Mouse (Mus musculus) layer of hippocampus, adult 2 months (tissue): ENCODE results near the gene Prss1. TPM values are rescaled to one million over a fixed set of nuclear protein-coding genes. Genes with fewer than 3 reads are reported as not detected.
"Not testable (repeated sequence)": the region's sequence is repeated elsewhere in the genome, so short reads cannot be mapped to it uniquely, and the experiment has no call there.

Experiments
- DNase-seq, 2 experiments: peaks; one replicate each; pipeline ENCODE4 v3.0.0; 2022; ENCODE audit warnings: low spot score in 2 of 2
- H3K27ac ChIP-seq: fragments of 200-600 bp; 2 replicates; pipeline ENCODE4 v1.8.1; 2022
- H3K4me3 ChIP-seq: fragments of 200-600 bp; 2 replicates; pipeline ENCODE4 v1.8.1; 2022; ENCODE audit warnings: mild to moderate bottlenecking
- CTCF ChIP-seq: fragments of 200-600 bp; conservative IDR thresholded peaks from 2 replicates; pipeline ENCODE4 v1.8.1; 2022; ENCODE audit warnings: antibody characterized with exemption, mild to moderate bottlenecking, moderate library complexity
- long read RNA-seq, 2 experiments: library from polyadenylated mRNA; stranded (forward); transcript quantifications; one replicate each; pipeline ENCODE4 v2.0.0; 2021; ENCODE audit warnings: borderline mapping rate in 2 of 2
- total RNA-seq, 2 experiments: library from RNA; stranded (reverse); gene quantifications; 2 replicates each; pipeline ENCODE4 v1.2.3; 2021

The Prss1 gene
- not detected for total RNA-seq
- long read RNA-seq, experiment 1 = 0 reads
- long read RNA-seq, experiment 2 = 0 reads

- H3K27ac ChIP-seq, DNase-seq, H3K4me3 ChIP-seq: not testable (repeated sequence)
Measured at GRCm38 (mm10) chr6:41458632-41459031, at the start of gene Prss1. Prss1 (plus strand) TSS chr6:41458932.

- DNase-seq = not testable (repeated sequence)
Measured at GRCm38 (mm10) chr6:41442261-41442660, 16.5 kb upstream of the Prss1 start.

GRCm38 (mm10) chr6:41446045-41446444, 12.7 kb upstream of the Prss1 start, which contains the start of gene Gm10334:
Gm10334 (minus strand) TSS chr6:41446145.
- H3K27ac ChIP-seq, H3K4me3 ChIP-seq, DNase-seq: not testable (repeated sequence)

More at GRCm38 (mm10) chr6:41442261-41442660, 16.5 kb upstream of the Prss1 start:
- not testable (repeated sequence) for H3K4me3 ChIP-seq, H3K27ac ChIP-seq

GRCm38 (mm10) chr6:41499374-41499773, 40.6 kb downstream of the Prss1 start:
- no peak for TF ChIP-seq CTCF
- H3K27ac ChIP-seq = no peak overlapping the region
- DNase-seq = no peak
- H3K4me3 ChIP-seq = no peak overlapping the region

- DNase-seq = no peak
- no peak overlapping the region for H3K4me3 ChIP-seq
- H3K27ac ChIP-seq = no peak overlapping the region
- TF ChIP-seq CTCF = no peak
Measured at GRCm38 (mm10) chr6:41504915-41505314, 46.2 kb downstream of the Prss1 start.

DNA sequence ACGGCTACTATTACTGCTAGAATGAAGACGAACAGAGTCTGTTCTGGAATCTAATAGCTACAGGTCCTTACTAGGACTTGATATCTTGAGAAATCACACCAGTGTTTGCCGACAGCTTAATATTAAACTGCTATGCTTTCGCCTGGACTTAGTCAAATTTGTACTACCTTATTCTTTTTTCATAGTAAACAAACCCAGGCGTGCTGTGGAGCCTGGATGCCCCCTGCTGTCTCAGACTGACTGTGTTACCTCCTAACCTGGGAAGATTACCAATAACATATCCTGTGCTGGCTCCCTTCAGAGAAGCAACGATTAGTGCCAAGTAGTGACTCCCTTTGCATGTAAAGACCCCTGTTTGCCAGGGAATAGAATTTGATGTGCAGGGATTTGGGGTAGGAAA, 46.6 kb downstream of the Prss1 start:
- Histone ChIP-seq H3K4me3 (no peak overlapping the region), H3K27ac (no peak overlapping the region)
- DNase-seq = no peak
- TF ChIP-seq CTCF = no peak; the same call in 1 of the 2 replicates

Other genes with a start within 250 kb of the Prss1 start
- not detected for gene Try4, start 156.7 kb upstream of the Prss1 start, total RNA-seq
- not detected for gene Try5, start 142.1 kb upstream of the Prss1 start, total RNA-seq
- gene Try10, start 104.8 kb upstream of the Prss1 start, total RNA-seq = not detected
- not detected for gene Prss3, start 81.3 kb upstream of the Prss1 start, total RNA-seq
- gene Gm5771, start 66.6 kb upstream of the Prss1 start, total RNA-seq = not detected
- not detected for gene Gm10334, start 12.8 kb upstream of the Prss1 start, total RNA-seq
- not detected for gene Prss2, start 62.9 kb downstream of the Prss1 start, total RNA-seq
- 10 to 100 TPM; 74.3 to 77.3 TPM for gene Ephb6, start 146.6 kb downstream of the Prss1 start, total RNA-seq
- gene Trpv6, start 177.5 kb downstream of the Prss1 start, total RNA-seq = under 1 TPM; 0.61 to 0.83 TPM
- not detected for gene Trpv5, start 221.8 kb downstream of the Prss1 start, total RNA-seq
- gene Llcfc1, start 225.5 kb downstream of the Prss1 start, total RNA-seq = not detected
- not detected for gene Kel, start 245.4 kb downstream of the Prss1 start, total RNA-seq